Mouse (Mus musculus) layer of hippocampus, adult 9-10 months (tissue): Measurements from ENCODE around the gene Adgrl4.

Source experiments
- DNase-seq: peaks from one replicate; pipeline ENCODE4 v3.0.0; 2022; ENCODE audit warnings: low spot score

Gene Adgrl4

GRCm38 (mm10) chr3:151437693-151438092 lies at the start of gene Adgrl4:
Gene Adgrl4 (plus strand): TSS chr3:151437887.
- DNase-seq = no peak

- DNase-seq = no peak
Observed at GRCm38 (mm10) chr3:151390912-151391311, 46.8 kb upstream of the Adgrl4 start.

GRCm38 (mm10) chr3:151392891-151393290 lies 44.8 kb upstream of the Adgrl4 start:
- DNase-seq = no peak

- DNase-seq = no peak
Observed at GRCm38 (mm10) chr3:151393330-151393729, 44.4 kb upstream of the Adgrl4 start.

- no peak for DNase-seq
Observed at GRCm38 (mm10) chr3:151399270-151399669, 38.4 kb upstream of the Adgrl4 start.

GRCm38 (mm10) chr3:151411031-151411430 lies 26.7 kb upstream of the Adgrl4 start:
- DNase-seq = no peak

- no peak for DNase-seq
Observed at GRCm38 (mm10) chr3:151411488-151411887, 26.2 kb upstream of the Adgrl4 start.

- DNase-seq = no peak
Observed at GRCm38 (mm10) chr3:151416931-151417330, 20.8 kb upstream of the Adgrl4 start.

GRCm38 (mm10) chr3:151417688-151418572 lies 19.8 kb upstream of the Adgrl4 start:
- DNase-seq = no peak

- no peak for DNase-seq
Observed at GRCm38 (mm10) chr3:151424326-151425207, 13.1 kb upstream of the Adgrl4 start.

GRCm38 (mm10) chr3:151430106-151430505 lies 7.6 kb upstream of the Adgrl4 start:
- DNase-seq = no peak

- DNase-seq = no peak
Observed at GRCm38 (mm10) chr3:151431507-151431906, 6.2 kb upstream of the Adgrl4 start.

- DNase-seq = no peak
Observed at GRCm38 (mm10) chr3:151438364-151438763, 677 bp downstream of the Adgrl4 start.

- no peak for DNase-seq
Observed at GRCm38 (mm10) chr3:151439976-151440375, 2.3 kb downstream of the Adgrl4 start.

GRCm38 (mm10) chr3:151442026-151442425 lies 4.3 kb downstream of the Adgrl4 start:
- no peak for DNase-seq

- no peak for DNase-seq
Observed at GRCm38 (mm10) chr3:151443486-151443885, 5.8 kb downstream of the Adgrl4 start.

- DNase-seq = no peak
Observed at GRCm38 (mm10) chr3:151444284-151444683, 6.6 kb downstream of the Adgrl4 start.

- DNase-seq = no peak
Observed at GRCm38 (mm10) chr3:151445936-151446335, 8.2 kb downstream of the Adgrl4 start.

GRCm38 (mm10) chr3:151454985-151455701 lies 17.5 kb downstream of the Adgrl4 start:
- no peak for DNase-seq

GRCm38 (mm10) chr3:151459430-151460190 lies 21.9 kb downstream of the Adgrl4 start:
- peak; percentile 12 for DNase-seq

GRCm38 (mm10) chr3:151465215-151465614 lies 27.5 kb downstream of the Adgrl4 start:
- no peak for DNase-seq
